Mouse (Mus musculus): ENCODE data around the gene Mtpn. TPM values are rescaled to one million over a fixed set of nuclear protein-coding genes. Genes with fewer than 3 reads are reported as not detected.

Mtpn gene
- polyA plus RNA-seq, 1 experiment from 2014 or later: 147 TPM

- Histone ChIP-seq H3K9me3 (no peaks in the 10 kb centered on the region), H3K4me1 (replicated peaks) (no peaks in the 10 kb centered on the region), H3K4me3 (replicated peaks) (no peak overlapping the region), H3K27ac (no peak overlapping the region), H3K27me3 (replicated peaks) (no peaks in the 10 kb centered on the region), H3K36me3 (no peaks in the 10 kb centered on the region), H3K4me2 (replicated peaks) (no peak overlapping the region), H3K9ac (no peak overlapping the region)
- ATAC-seq: no peak
- 89% methylated on average over 5 of the region's 5 CpGs for WGBS
Measured at GRCm38 (mm10) chr6:35499978-35500667, 39.6 kb downstream of the Mtpn start.

DNA sequence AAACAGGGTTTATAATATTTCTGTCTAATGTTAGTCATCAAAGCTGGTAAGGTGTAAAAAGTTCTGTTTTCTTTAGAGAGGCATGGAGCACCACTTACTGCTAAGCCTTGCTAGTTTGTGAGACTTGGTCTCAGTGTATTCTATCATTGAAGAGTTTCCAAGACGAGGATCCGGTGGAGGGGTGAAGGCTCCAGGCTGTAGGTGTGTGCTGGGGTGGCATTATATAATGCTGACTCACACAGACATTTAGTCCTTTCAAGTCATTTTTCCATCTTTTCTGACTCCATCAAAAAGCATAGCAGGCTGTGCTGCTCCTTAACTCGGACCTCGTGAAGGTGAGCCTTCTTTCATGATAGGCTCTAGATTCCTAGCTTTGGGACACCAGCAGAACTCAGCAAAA is 42.3 kb downstream of the Mtpn start:
- H3K4me1 ChIP-seq (replicated peaks): no peaks in the 10 kb centered on the region
- no peaks in the 10 kb centered on the region for H3K36me3 ChIP-seq
- no peaks in the 10 kb centered on the region for H3K27me3 ChIP-seq (replicated peaks)
- no peak overlapping the region for H3K4me3 ChIP-seq (replicated peaks)
- H3K4me2 ChIP-seq (replicated peaks): no peak overlapping the region
- 92% methylated on average over 4 of the region's 4 CpGs for WGBS
- no peak for ATAC-seq
- H3K9ac ChIP-seq: no peak overlapping the region
- no peak overlapping the region for H3K27ac ChIP-seq
- H3K9me3 ChIP-seq: no peaks in the 10 kb centered on the region

DNA sequence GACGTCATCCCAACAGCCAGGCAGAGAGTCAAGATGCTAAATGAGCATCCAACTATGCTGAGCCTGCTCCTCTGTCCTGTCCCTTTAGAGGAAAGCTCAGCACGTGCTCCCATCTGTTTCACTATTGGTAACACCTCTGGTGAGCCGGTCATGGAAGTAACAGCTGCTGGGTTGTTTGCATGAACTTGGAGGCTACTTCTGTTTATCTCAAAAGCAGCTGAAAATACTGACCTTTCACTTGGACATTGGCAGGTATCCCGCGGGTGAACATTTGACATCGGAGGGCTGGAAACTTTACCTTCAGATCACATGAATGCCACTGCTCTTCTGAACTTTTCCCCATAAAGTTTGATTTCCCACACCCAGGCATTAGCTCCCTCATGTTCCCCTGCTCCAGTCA is 45.8 kb downstream of the Mtpn start:
- no peak overlapping the region for H3K4me2 ChIP-seq (replicated peaks)
- ATAC-seq: no peak
- no peak overlapping the region for H3K27ac ChIP-seq
- no peaks in the 10 kb centered on the region for H3K36me3 ChIP-seq
- no peak overlapping the region for H3K4me3 ChIP-seq (replicated peaks)
- H3K9me3 ChIP-seq: no peaks in the 10 kb centered on the region
- no peaks in the 10 kb centered on the region for H3K27me3 ChIP-seq (replicated peaks)
- WGBS: 76% methylated on average over 6 of the region's 6 CpGs
- H3K4me1 ChIP-seq (replicated peaks): no peaks in the 10 kb centered on the region
- no peak overlapping the region for H3K9ac ChIP-seq

DNA sequence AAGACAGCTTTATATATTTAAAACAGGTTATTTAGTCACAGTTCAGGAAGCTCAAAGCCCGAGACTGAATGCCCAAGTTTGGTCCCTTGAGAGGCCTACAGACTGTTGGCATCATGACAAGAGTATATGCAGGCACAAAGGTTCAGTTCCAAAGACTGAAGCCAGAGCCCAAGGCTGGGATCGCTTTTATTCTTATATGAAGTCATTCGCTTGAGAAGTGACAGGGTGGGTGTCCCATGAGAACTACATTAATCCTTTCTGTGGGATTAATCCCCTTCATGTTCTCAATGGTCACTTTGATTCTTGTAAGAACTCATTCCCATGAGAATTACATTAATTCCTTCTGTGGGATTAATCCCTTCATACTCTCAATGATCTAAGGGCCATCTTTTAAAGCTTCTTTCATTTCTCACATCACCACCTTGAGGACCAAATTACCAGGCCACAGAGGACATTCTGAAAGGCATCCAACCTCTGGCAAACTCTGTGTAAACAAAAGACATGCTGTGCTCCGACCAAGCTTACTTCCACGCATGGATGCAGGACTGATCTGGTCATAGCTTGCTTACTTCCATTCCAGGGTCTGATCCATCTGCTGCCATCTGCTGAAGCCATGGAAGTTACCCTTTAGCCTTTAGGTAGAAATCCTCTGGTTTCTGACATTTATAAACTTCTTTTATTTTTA is 59.9 kb downstream of the Mtpn start:
- 73% methylated on average over 5 of the region's 5 CpGs for WGBS
- no peaks in the 10 kb centered on the region for H3K4me1 ChIP-seq (replicated peaks)
- no peak for ATAC-seq

GRCm38 (mm10) chr6:35476830-35477229 is 62.9 kb downstream of the Mtpn start:
- no peaks in the 10 kb centered on the region for H3K9me3 ChIP-seq
- H3K4me3 ChIP-seq (replicated peaks): no peak overlapping the region
- H3K4me2 ChIP-seq (replicated peaks): no peak overlapping the region
- H3K9ac ChIP-seq: no peak overlapping the region
- no peak overlapping the region for H3K27ac ChIP-seq
- 78% methylated on average over 1 of the region's 1 CpGs for WGBS
- H3K36me3 ChIP-seq: no peaks in the 10 kb centered on the region
- no peaks in the 10 kb centered on the region for H3K27me3 ChIP-seq (replicated peaks)
- ATAC-seq: no peak
- no peaks in the 10 kb centered on the region for H3K4me1 ChIP-seq (replicated peaks)

More for the DNA sequence above, 59.9 kb downstream of the Mtpn start:
- H3K4me2 ChIP-seq (replicated peaks): no peak overlapping the region
- no peaks in the 10 kb centered on the region for H3K27me3 ChIP-seq (replicated peaks)
- no peaks in the 10 kb centered on the region for H3K36me3 ChIP-seq
- no peak overlapping the region for H3K9ac ChIP-seq
- no peak overlapping the region for H3K4me3 ChIP-seq (replicated peaks)
- H3K9me3 ChIP-seq: no peaks in the 10 kb centered on the region
- no peak overlapping the region for H3K27ac ChIP-seq

DNA sequence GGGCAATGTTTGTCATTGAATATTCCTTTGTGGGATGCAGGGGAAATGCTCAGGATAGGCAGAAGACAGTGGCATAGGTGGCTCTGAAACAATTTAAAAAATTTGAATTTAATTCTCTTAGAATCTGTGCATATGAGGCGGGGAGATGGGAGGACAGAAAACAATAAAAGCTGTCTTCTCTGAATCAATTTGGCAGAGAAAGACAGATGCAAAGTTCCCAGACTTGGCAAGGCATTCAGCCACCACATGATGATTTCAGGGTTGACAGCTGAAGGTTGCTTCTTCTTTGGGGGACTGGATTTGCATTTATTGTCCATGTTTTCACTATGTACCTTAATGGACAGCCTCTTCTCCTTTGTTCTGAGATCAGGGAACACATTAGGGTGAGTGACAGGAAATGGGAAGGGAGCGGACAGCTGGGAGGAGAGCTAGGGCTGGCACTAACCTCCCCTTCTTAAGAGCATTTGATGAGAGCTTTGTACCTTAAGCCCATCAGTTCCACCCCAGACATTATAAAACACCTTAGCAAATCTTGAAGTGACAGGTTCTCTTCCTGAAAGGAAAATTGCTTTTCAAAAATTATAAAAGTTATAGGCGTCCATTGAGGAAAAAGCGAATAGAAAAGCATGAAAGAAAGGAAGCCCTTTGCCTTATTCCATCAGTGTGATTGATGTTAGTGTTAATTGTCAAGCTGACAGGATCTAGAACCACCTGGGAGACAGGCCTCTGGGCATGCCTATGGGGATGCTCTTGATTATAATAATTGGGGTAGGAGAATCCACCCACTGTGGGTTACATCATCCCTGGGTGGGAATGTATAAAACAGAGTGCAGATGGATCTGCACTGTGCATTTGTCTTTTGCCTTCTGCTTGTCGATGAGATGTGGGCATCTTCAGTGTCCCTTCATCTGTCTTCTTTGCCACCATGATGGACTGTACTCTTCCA is 76.0 kb downstream of the Mtpn start:
- no peak for ATAC-seq
- Histone ChIP-seq H3K27ac (no peak overlapping the region), H3K27me3 (replicated peaks) (no peaks in the 10 kb centered on the region), H3K9ac (no peak overlapping the region), H3K36me3 (no peaks in the 10 kb centered on the region), H3K4me1 (replicated peaks) (no peaks in the 10 kb centered on the region), H3K9me3 (no peaks in the 10 kb centered on the region), H3K4me2 (replicated peaks) (no peak overlapping the region), H3K4me3 (replicated peaks) (no peak overlapping the region)
- WGBS: 87% methylated on average over 5 of the region's 5 CpGs

- Histone ChIP-seq H3K4me1 (replicated peaks) (no peaks in the 10 kb centered on the region), H3K36me3 (no peaks in the 10 kb centered on the region), H3K4me3 (replicated peaks) (no peak overlapping the region), H3K9ac (no peak overlapping the region), H3K27me3 (replicated peaks) (no peaks in the 10 kb centered on the region), H3K27ac (no peak overlapping the region), H3K4me2 (replicated peaks) (no peak overlapping the region), H3K9me3 (no peaks in the 10 kb centered on the region)
- WGBS: 97% methylated on average over 1 of the region's 1 CpGs
- no peak for ATAC-seq
Measured at GRCm38 (mm10) chr6:35462484-35462883, 77.2 kb downstream of the Mtpn start.

Other genes starting within 250 kb of the Mtpn start
- gene Slc13a4, start 231.8 kb downstream of the Mtpn start, polyA plus RNA-seq (2015; fragmentation: Nextera tagmentation; extraction: Ambion mirVana): 0.54 and 0.71 TPM in 2 replicates
- 1.3 and 2.3 TPM in 2 replicates for gene Fam180a, start 213.7 kb downstream of the Mtpn start, polyA plus RNA-seq (2015; fragmentation: Nextera tagmentation; extraction: Ambion mirVana)